Mouse (Mus musculus) liver, adult 2 months (tissue): ENCODE data around the gene Eid2.

Source experiments
- CTCF ChIP-seq: fragments of 200-500 bp; IDR thresholded peaks from 2 replicates; pipeline ENCODE4 v1.5.1; 2011; ENCODE audit warnings: low read depth, low read length, control low read depth
- POLR2A ChIP-seq: fragments of 200-500 bp; IDR thresholded peaks from 2 replicates; pipeline ENCODE4 v1.6.1; 2011; ENCODE audit warnings: low read length, control low read depth; ENCODE audit not compliant: insufficient read depth; ENCODE audit errors: extremely low read depth

GRCm38 (mm10) chr7:28311926-28312543, 44.4 kb downstream of the Eid2 start, which contains the start of gene Timm50:
- TF ChIP-seq POLR2A (0 out of 2 replicates have a peak, but pooled peaks have one; percentile 19), CTCF (no peak)
